Mouse (Mus musculus) hindbrain, embryonic 14.5 days (tissue): ENCODE measurements around the gene Nol4l. TPM values are rescaled to one million over a fixed set of nuclear protein-coding genes. Genes with fewer than 3 reads are reported as not detected.

Experiments used
- ATAC-seq: fragments of 200-750 bp; cut with Nextera tagmentation; 2 replicates; pipeline ENCODE4 v1.8.0; 2017; ENCODE audit warnings: moderate number of reproducible peaks, mild to moderate bottlenecking, moderate TSS enrichment, moderate library complexity; ENCODE audit not compliant: low FRiP score
- DNase-seq: peaks from one replicate; pipeline ENCODE4 v3.0.0-alpha.2; 2015; ENCODE audit warnings: low spot score
- H3K27ac ChIP-seq: fragments of 300-500 bp; sonication (generic); 2 replicates; pipeline ENCODE4 v1.5.1; 2014; ENCODE audit warnings: mild to moderate bottlenecking, moderate library complexity
- H3K27me3 ChIP-seq: fragments of 300-500 bp; sonication (generic); 2 replicates; pipeline ENCODE4 v1.6.1; 2014; ENCODE audit warnings: mild to moderate bottlenecking, low read length, mixed read lengths; ENCODE audit not compliant: control insufficient read depth, insufficient read depth
- H3K36me3 ChIP-seq: fragments of 300-500 bp; sonication (generic); replicated peaks from 2 replicates; pipeline ENCODE4 v1.6.1; 2014; ENCODE audit not compliant: control insufficient read depth, insufficient read depth
- H3K4me1 ChIP-seq: fragments of 300-500 bp; sonication (generic); replicated peaks from 2 replicates; pipeline ENCODE4 v1.6.1; 2014; ENCODE audit warnings: antibody characterized with exemption, low read length, mixed read lengths; ENCODE audit not compliant: control insufficient read depth, insufficient read depth
- H3K4me2 ChIP-seq: fragments of 300-500 bp; sonication (generic); replicated peaks from 2 replicates; pipeline ENCODE4 v1.6.1; 2014; ENCODE audit warnings: mild to moderate bottlenecking, moderate library complexity
- H3K4me3 ChIP-seq: fragments of 300-500 bp; sonication (generic); replicated peaks from 2 replicates; pipeline ENCODE4 v1.5.1; 2014; ENCODE audit warnings: mild to moderate bottlenecking, low read length
- H3K9ac ChIP-seq: fragments of 300-500 bp; sonication (generic); 2 replicates; pipeline ENCODE4 v1.6.1; 2014
- H3K9me3 ChIP-seq: fragments of 300-500 bp; sonication (generic); 2 replicates; pipeline ENCODE4 v1.6.1; 2016; ENCODE audit warnings: low read length; ENCODE audit not compliant: control insufficient read depth
- WGBS: fragments of 180-500 bp; shearing (Covaris S2); extraction: QIAGEN DNeasy Blood & Tissue Kit; methylation state at CpG from one replicate; pipeline ENCODE4 v1.1.7; 2014; 5-methylcytosine and 5-hydroxymethylcytosine counted together
- polyA plus RNA-seq: library from polyadenylated mRNA; unstranded; fragments of >200 nt; fragmentation: Nextera tagmentation; extraction: Ambion mirVana; gene quantifications from 2 replicates; pipeline ENCODE4 v1.2.1, GENCODE M21; 2014

Gene Nol4l
- polyA plus RNA-seq, 1 experiment from 2014 or later: 44.8 TPM

- no peaks in the 10 kb centered on the region for H3K27me3 ChIP-seq
- H3K9ac ChIP-seq: no peak overlapping the region
- H3K4me1 ChIP-seq: peaks cover 10% of the 10 kb centered on the region
- no peaks in the 10 kb centered on the region for H3K36me3 ChIP-seq
- no peak overlapping the region for H3K27ac ChIP-seq
- no peak overlapping the region for H3K4me2 ChIP-seq
- no peak overlapping the region for H3K4me3 ChIP-seq
- H3K9me3 ChIP-seq: no peaks in the 10 kb centered on the region
- ATAC-seq (no peak), DNase-seq (no peak)
- WGBS: 73% methylated on average over 4 of the region's 4 CpGs
Measured at GRCm38 (mm10) chr2:153546972-153547371, 17.2 kb upstream of the Nol4l start.

DNA sequence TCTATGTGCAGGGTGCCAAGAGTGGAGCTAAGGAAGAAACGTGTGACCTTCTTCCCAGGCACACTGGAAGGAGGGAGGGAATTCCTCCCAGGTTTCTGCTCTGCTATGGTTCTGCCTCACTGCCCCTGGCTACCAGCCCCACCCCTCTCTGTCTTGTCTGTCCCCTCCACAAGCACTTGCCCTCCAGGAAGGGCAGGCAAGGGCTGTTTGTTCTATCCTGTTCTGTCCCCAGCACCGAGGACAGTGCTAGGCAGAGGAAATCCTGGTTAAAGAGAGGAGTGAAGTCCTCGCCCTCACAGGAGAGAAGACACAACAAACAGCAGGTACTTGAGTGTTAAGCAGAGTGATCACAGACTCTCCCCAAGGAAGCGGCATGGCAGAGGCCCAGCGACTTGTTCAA lies 16.7 kb upstream of the Nol4l start:
- WGBS: 39% methylated on average over 5 of the region's 5 CpGs
- H3K4me1 ChIP-seq: peaks cover 10% of the 10 kb centered on the region
- no peak overlapping the region for H3K4me3 ChIP-seq
- no peak overlapping the region for H3K9ac ChIP-seq
- no peaks in the 10 kb centered on the region for H3K36me3 ChIP-seq
- DNase-seq (no peak), ATAC-seq (no peak)
- no peak overlapping the region for H3K27ac ChIP-seq
- H3K27me3 ChIP-seq: no peaks in the 10 kb centered on the region
- H3K4me2 ChIP-seq: no peak overlapping the region
- H3K9me3 ChIP-seq: no peaks in the 10 kb centered on the region

GRCm38 (mm10) chr2:153544771-153545170 lies 15.0 kb upstream of the Nol4l start:
- Histone ChIP-seq H3K9ac (no peak overlapping the region), H3K36me3 (no peaks in the 10 kb centered on the region), H3K4me2 (no peak overlapping the region), H3K4me1 (peaks cover 10% of the 10 kb centered on the region), H3K27me3 (no peaks in the 10 kb centered on the region), H3K4me3 (no peak overlapping the region), H3K9me3 (no peaks in the 10 kb centered on the region), H3K27ac (no peak overlapping the region)
- DNase-seq (no peak), ATAC-seq (no peak)
- 74% methylated on average over 4 of the region's 4 CpGs for WGBS

DNA sequence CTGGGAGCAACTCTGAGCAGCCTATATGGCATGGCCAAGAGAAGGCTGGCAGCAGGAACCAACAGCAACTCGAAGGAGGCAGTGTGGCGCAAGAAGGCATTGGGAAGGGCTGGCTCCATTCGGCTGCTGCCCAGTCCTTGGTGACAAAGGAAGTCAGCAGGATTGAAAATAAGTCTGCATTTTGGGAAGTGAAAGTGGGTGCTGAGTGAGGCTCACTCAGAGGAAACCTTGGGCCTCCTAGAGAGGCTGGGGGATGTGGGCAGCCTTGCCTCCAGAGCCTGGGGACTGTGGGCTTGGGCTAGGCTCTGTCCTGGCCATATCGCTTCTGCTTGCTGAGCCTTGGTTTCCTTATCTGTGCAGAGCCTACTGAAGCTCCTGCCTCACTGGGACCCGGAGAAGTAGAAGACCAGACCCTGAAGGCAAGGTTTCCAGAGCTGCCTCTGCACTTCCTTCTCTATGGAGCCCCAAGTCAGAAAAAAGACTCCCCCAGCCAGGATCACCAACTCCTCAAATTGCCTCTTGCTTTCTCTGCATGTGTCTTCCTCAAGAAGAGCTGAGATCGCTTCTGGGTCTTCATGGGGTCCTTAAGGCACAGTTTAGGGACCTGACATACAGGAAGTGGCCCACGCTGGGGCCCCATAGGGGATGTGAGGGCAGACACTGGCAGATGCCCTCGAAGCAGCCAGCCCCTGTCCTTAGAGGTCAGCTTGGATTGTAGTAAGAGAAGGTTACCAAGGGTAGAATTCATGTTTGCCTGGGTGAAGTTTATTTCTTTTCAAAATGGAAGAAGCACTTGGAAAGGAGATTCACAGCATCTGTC lies 14.3 kb upstream of the Nol4l start:
- DNase-seq (no peak), ATAC-seq (no peak)
- no peak overlapping the region for H3K4me2 ChIP-seq
- H3K36me3 ChIP-seq: no peaks in the 10 kb centered on the region
- no peak overlapping the region for H3K27ac ChIP-seq
- no peaks in the 10 kb centered on the region for H3K27me3 ChIP-seq
- H3K9me3 ChIP-seq: no peaks in the 10 kb centered on the region
- WGBS: 85% methylated on average over 8 of the region's 8 CpGs
- H3K9ac ChIP-seq: no peak overlapping the region
- peaks cover 10% of the 10 kb centered on the region for H3K4me1 ChIP-seq
- H3K4me3 ChIP-seq: no peak overlapping the region

DNA sequence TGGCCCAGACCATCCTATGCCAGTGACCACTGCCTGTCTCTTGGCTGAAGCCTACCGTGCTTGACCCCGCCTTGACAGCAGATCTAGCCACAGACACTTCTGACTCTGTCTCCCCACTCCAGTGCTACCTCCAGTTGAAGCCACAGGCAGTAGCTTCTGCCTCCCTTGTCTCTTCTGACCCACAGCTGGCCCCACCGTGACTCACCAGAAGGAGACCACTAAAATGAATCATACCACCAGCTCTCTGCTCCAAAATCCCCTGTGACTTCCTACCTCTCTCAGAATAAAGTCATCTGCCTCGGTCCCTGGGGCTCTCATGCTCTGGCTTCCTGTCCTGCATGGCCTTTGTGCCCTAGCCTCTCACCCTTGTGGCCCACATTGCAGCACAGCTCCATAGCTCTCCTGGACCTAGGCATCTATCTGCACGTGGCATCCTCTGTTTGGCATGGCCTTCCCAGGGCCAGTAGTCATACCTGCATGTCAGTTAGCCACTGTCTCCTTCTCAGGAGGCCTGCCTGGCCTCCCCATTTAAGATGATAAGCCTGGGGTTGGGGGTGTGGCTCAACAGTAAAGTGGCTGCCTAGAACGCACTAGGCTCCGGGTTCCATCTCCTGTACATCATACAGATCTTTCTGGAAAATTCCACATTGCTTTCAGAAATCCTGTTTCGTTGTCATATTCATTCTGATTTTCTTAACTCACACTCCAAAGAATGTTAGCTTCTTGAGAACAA lies 13.3 kb upstream of the Nol4l start:
- 87% methylated on average over 8 of the region's 8 CpGs for WGBS
- Histone ChIP-seq H3K9ac (no peak overlapping the region), H3K4me2 (no peak overlapping the region), H3K27ac (no peak overlapping the region), H3K27me3 (no peaks in the 10 kb centered on the region), H3K4me1 (peaks cover 4% of the 10 kb centered on the region), H3K36me3 (no peaks in the 10 kb centered on the region), H3K4me3 (no peak overlapping the region), H3K9me3 (no peaks in the 10 kb centered on the region)
- DNase-seq: no peak
- no peak for ATAC-seq

- no peaks in the 10 kb centered on the region for H3K27me3 ChIP-seq
- no peak overlapping the region for H3K4me3 ChIP-seq
- no peak overlapping the region for H3K27ac ChIP-seq
- ATAC-seq (no peak), DNase-seq (no peak)
- H3K36me3 ChIP-seq: no peaks in the 10 kb centered on the region
- H3K9me3 ChIP-seq: no peaks in the 10 kb centered on the region
- H3K4me1 ChIP-seq: no peaks in the 10 kb centered on the region
- H3K4me2 ChIP-seq: no peak overlapping the region
- WGBS: 89% methylated on average over 3 of the region's 3 CpGs
- H3K9ac ChIP-seq: no peak overlapping the region
Measured at GRCm38 (mm10) chr2:153538898-153539297, 9.1 kb upstream of the Nol4l start.

- ATAC-seq (no peak), DNase-seq (no peak)
- Histone ChIP-seq H3K27me3 (no peaks in the 10 kb centered on the region), H3K36me3 (no peaks in the 10 kb centered on the region), H3K9me3 (no peaks in the 10 kb centered on the region), H3K4me3 (no peak overlapping the region), H3K9ac (no peak overlapping the region), H3K27ac (no peak overlapping the region), H3K4me2 (no peak overlapping the region), H3K4me1 (0 out of 2 replicates have a peak, but pooled peaks cover 4% of the 10 kb centered on the region)
- 57% methylated on average over 1 of the region's 1 CpGs for WGBS
Measured at GRCm38 (mm10) chr2:153533981-153534380, 4.2 kb upstream of the Nol4l start.

DNA sequence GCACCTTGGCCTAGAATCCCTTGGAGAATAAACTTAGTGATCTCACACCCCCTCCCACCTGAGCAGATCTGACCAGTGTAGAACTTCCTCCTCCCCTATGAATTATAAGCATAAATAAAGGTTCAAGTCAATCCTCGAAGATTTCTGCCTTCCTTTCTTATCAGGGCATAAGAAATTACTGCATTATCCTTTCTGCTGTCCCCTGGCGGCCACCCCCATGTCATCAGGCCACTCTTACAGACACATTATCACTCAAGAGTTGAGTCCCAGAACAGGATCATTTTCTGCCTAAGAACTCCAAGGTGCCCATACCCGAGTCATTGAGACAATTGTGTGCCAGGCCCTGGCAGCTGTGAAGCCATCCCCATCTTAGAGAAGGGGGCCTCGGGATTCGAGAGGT lies 1.2 kb upstream of the Nol4l start:
- Histone ChIP-seq H3K4me1 (peaks cover 11% of the 10 kb centered on the region; the same call in 1 of the 2 replicates), H3K4me2 (0 out of 2 replicates have a peak overlapping the region, but pooled peaks have one; percentile 92), H3K4me3 (peak overlapping the region; percentile 87; the same call in 1 of the 2 replicates), H3K9me3 (no peaks in the 10 kb centered on the region), H3K9ac (0 out of 2 replicates have a peak overlapping the region, but pooled peaks have one; percentile 95), H3K36me3 (no peaks in the 10 kb centered on the region), H3K27ac (no peak overlapping the region), H3K27me3 (no peaks in the 10 kb centered on the region)
- DNase-seq: no peak
- ATAC-seq: no peak
- WGBS: 55% methylated on average over 5 of the region's 5 CpGs

- ATAC-seq: peak; percentile 2; the same call in 1 of the 2 replicates
- Histone ChIP-seq H3K36me3 (no peaks in the 10 kb centered on the region), H3K4me2 (peak overlapping the region; percentile 92), H3K9ac (peak overlapping the region; percentile 95), H3K4me1 (peaks cover 19% of the 10 kb centered on the region), H3K27me3 (no peaks in the 10 kb centered on the region), H3K4me3 (peak overlapping the region; percentile 87), H3K27ac (peak overlapping the region; percentile 94), H3K9me3 (no peaks in the 10 kb centered on the region)
- DNase-seq: no peak
- WGBS: under 1% methylated on average over 45 of the region's 53 CpGs
Measured at GRCm38 (mm10) chr2:153529365-153529781, 398 bp downstream of the Nol4l start.
